Mouse (Mus musculus) E14TG2a.4 (cell line): ENCODE results near the gene Rbpj.

Experiments
- CTCF ChIP-seq: conservative IDR thresholded peaks from 2 replicates; pipeline ENCODE4 v1.5.1; 2014; ENCODE audit warnings: low read length
- NANOG ChIP-seq: IDR thresholded peaks from 2 replicates; pipeline ENCODE4 v1.6.1; 2014; ENCODE audit warnings: borderline replicate concordance, low read length, mixed read lengths
- POU5F1 ChIP-seq: IDR thresholded peaks from 2 replicates; pipeline ENCODE4 v1.6.1; 2014; ENCODE audit warnings: low read length, borderline replicate concordance

DNA sequence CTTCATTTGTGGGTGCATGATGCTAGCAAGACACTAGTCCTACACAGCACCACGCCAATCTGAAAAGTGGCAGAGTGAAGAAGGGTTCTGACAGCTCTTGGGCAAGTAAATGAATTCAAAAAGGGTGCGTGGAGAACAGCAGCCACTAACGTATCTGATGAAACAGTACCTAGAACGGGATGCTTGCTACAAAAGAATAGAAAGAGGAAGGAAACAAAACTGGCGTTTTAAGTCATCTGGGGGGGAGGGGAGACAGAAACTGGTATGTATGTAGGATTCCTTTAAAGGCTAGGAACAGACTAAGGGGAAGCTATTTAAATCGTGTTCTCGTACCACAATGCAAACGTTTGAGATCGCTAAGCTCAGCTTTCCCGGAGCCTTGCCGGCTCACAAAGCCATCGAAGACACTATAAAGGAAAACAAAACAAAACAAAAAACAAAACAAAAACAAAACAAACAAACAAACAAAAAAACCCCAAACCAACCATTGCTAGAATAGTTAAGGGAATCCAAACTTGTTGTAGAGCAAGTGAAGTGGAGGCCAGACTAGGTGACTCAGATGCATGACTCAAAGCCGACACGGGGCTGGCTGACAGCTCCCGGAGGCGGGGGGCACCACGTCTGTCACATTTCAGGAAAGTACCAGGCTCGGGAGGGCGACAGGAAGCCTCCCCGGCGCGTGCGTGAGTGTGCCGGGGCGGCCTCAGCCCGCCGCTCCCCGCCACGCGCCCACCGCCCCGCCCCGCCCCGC is 122.6 kb downstream of the Rbpj start:
- TF ChIP-seq CTCF (no peak), NANOG (no peak), POU5F1 (no peak)
